Mouse (Mus musculus): ENCODE results near the gene Mbd3. TPM values are rescaled to one million over a fixed set of nuclear protein-coding genes. Genes with fewer than 3 reads are reported as not detected.

Mbd3 gene
- polyA plus RNA-seq, 1 experiment from 2014 or later, result 139 TPM

DNA sequence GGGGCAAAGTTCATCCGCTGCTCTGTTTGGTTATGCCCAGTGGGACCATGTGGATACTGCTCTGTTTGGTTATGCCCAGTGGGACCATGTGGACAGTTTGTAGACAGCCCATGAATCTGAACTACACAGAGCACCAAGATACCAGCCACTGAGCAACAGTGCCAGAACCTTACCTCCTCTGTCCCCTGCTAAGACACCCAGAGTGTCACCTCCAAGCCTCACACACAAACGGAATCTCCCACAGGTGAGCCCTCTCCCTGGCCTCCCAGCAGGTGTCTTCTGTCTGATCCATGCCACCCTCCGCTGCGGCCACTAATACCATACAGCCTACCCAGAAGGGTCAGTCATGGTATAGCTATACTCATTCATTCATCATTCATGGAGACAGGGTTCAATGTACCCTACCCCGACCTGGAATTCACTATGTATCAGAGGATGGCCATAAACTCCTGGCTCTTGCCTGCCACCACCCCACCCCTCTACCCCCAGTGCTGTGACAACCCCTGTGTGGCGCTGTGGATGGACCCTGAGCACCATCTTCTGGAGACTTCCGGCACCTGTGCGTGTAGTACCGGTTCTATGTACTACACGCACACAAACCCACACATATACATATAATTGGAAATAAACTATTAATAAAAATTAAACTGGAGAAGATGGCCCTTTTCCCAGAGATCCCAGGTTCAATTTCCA, 6.3 kb upstream of the Mbd3 start:
- Histone ChIP-seq H3K27ac (ENCODE audit: low read length) (no peak overlapping the region; the same call in 1 of the 2 replicates), H3K9ac (ENCODE audit: low read length) (peak overlapping the region; percentile 86), H3K9me3 (replicated peaks; ENCODE audit: control insufficient read depth, low read length) (no peaks in the 10 kb centered on the region), H3K27me3 (ENCODE audit: control insufficient read depth, insufficient read depth, low read length) (no peaks in the 10 kb centered on the region), H3K4me2 (ENCODE audit: low read depth, low read length) (peak overlapping the region; percentile 89), H3K36me3 (ENCODE audit: control insufficient read depth, insufficient read depth, low read length) (peaks cover 31% of the 10 kb centered on the region), H3K4me3 (replicated peaks; ENCODE audit: low read length) (peak overlapping the region; percentile 75), H3K4me1 (ENCODE audit: control insufficient read depth, insufficient read depth, low read length) (peaks cover 23% of the 10 kb centered on the region)
- WGBS, result 50% methylated on average over 10 of the region's 10 CpGs
- no peak for ATAC-seq (ENCODE audit: insufficient read depth, low FRiP score)

DNA sequence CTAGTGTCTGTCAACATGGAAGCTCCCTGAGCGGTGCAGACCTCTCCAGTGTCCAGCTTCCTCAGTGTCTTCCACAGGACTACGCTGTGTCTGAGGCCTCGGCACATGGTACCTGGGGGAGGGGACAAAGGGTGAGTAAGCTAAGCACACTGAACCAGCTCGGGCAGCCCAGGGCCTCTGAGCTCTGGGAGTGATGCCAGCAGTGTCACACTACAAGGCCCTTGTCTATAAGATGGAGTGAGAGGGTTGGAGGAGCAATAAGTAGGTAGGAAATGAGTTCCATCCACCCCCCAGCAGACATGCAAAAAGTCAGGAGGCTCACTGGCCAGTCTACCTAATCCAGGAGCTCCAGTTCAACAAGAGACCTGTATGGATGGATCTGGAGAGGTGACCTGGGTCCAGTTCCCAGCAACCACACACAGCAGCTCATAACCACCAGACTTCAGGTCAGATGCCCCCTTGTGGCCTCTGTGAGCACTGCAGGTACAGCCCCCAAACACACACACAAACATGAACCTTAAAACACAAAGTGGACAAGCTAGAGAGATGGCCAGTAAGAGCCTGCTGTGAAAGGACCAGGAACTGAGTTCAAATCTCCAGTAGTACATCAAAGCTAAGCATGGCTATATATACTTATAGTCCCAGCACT, 3.8 kb upstream of the Mbd3 start:
- H3K9me3 ChIP-seq (replicated peaks; ENCODE audit: control insufficient read depth, low read length), result no peaks in the 10 kb centered on the region
- 87% methylated on average over 4 of the region's 4 CpGs for WGBS
- H3K36me3 ChIP-seq (ENCODE audit: control insufficient read depth, insufficient read depth, low read length), result peaks cover 20% of the 10 kb centered on the region
- no peak for ATAC-seq (ENCODE audit: insufficient read depth, low FRiP score)
- H3K27ac ChIP-seq (ENCODE audit: low read length), result no peak overlapping the region
- H3K4me1 ChIP-seq (ENCODE audit: control insufficient read depth, insufficient read depth, low read length), result peaks cover 29% of the 10 kb centered on the region
- no peak overlapping the region for H3K4me3 ChIP-seq (replicated peaks; ENCODE audit: low read length)
- H3K27me3 ChIP-seq (ENCODE audit: control insufficient read depth, insufficient read depth, low read length), result no peaks in the 10 kb centered on the region
- H3K9ac ChIP-seq (ENCODE audit: low read length), result no peak overlapping the region
- no peak overlapping the region for H3K4me2 ChIP-seq (ENCODE audit: low read depth, low read length)

DNA sequence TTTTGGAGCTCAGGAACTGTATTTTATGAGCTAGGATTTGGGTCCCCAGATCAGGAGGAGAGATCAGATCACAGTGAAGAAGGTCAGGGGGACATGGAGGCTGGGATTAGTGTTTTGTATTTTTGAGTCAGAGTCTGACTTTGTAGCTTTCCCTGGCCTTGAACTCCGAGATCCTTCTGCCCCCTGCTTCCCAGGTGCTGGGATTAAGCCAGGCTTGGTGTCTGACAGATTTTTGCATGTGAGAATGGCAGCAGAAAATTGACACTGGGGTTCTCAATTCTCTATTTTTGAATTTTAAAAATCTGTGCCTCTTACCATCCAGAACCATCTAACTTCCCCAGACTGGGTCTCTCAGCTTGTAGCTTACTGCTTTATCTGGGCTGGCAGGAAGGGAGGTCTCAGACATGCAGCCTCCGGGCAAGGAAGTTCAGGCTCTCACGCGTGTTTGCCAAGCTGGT, 1.4 kb upstream of the Mbd3 start:
- WGBS, result 65% methylated on average over 4 of the region's 4 CpGs
- H3K4me2 ChIP-seq (ENCODE audit: low read depth, low read length), result peak overlapping the region; percentile 58
- no peaks in the 10 kb centered on the region for H3K27me3 ChIP-seq (ENCODE audit: control insufficient read depth, insufficient read depth, low read length)
- peaks cover 20% of the 10 kb centered on the region for H3K36me3 ChIP-seq (ENCODE audit: control insufficient read depth, insufficient read depth, low read length)
- peaks cover 30% of the 10 kb centered on the region for H3K4me1 ChIP-seq (ENCODE audit: control insufficient read depth, insufficient read depth, low read length)
- ATAC-seq (ENCODE audit: insufficient read depth, low FRiP score), result no peak
- H3K9me3 ChIP-seq (replicated peaks; ENCODE audit: control insufficient read depth, low read length), result no peaks in the 10 kb centered on the region
- no peak overlapping the region for H3K4me3 ChIP-seq (replicated peaks; ENCODE audit: low read length)
- H3K27ac ChIP-seq (ENCODE audit: low read length), result peak overlapping the region; percentile 89
- peak overlapping the region; percentile 70 for H3K9ac ChIP-seq (ENCODE audit: low read length)

DNA sequence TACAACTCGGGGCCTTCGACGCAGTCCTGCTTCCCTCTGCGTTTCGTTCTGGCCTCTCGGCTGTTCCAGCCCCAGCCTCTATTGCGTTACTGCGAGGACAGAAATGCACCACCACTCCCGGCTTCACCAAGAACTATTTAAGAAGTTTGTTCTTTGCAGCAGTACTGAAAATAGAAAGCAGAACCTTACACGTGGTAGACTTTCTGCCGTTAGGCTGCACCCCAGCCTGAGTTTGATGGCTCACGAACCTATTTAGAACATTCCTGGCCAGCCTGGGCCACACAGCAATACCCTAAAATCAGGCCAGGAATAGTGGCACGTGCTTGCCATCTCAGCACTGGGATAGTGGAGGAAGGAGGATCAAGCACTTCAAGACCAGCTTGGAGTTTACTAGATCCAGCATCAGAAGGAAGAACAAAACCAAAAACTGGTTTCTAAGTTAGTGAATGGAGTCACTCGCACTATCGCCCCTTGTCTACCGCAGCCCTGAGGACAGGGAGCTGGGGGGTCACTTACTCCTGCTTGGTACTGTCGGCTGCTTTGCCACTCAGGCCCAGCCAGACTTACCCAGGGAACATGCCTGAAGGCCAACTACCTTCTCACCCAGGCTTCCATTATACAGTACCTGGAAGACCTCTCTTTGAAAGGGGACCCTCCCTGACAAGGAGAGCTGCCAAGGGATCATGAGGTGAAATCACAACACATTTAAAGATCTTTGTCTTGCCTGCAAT, 788 bp upstream of the Mbd3 start:
- peak overlapping the region; percentile 58 for H3K4me2 ChIP-seq (ENCODE audit: low read depth, low read length)
- peak overlapping the region; percentile 81 for H3K4me3 ChIP-seq (replicated peaks; ENCODE audit: low read length)
- H3K27me3 ChIP-seq (ENCODE audit: control insufficient read depth, insufficient read depth, low read length), result no peaks in the 10 kb centered on the region
- H3K9ac ChIP-seq (ENCODE audit: low read length), result peak overlapping the region; percentile 70
- no peak for ATAC-seq (ENCODE audit: insufficient read depth, low FRiP score)
- H3K36me3 ChIP-seq (ENCODE audit: control insufficient read depth, insufficient read depth, low read length), result peaks cover 26% of the 10 kb centered on the region
- H3K4me1 ChIP-seq (ENCODE audit: control insufficient read depth, insufficient read depth, low read length), result peaks cover 24% of the 10 kb centered on the region
- H3K27ac ChIP-seq (ENCODE audit: low read length), result peak overlapping the region; percentile 89
- WGBS, result 10% methylated on average over 17 of the region's 17 CpGs
- no peaks in the 10 kb centered on the region for H3K9me3 ChIP-seq (replicated peaks; ENCODE audit: control insufficient read depth, low read length)

DNA sequence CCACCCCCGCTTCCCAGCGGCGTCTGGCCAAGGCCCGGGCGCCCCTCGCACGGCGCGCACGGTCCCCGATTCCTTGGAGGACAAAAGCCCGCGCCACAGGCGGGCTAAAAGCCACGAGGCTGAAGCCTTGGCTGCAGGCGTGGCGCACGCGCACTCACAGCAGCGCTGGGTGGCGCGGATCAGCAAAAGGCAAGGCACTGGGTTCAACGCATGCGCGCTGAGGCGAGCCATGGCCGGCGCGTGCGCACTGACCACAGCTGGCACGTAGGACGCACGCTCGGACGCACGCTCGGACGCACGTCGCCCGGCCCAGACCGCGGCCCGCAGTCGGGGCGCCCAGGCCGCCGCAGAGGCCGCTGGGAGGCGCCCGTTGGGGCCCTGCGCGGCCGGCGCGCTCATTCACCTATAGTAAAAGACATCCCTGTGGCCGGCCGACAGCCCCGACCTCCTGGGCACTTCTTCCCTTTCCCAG, 595 bp downstream of the Mbd3 start:
- peaks cover 32% of the 10 kb centered on the region for H3K36me3 ChIP-seq (ENCODE audit: control insufficient read depth, insufficient read depth, low read length)
- under 1% methylated on average over 59 of the region's 59 CpGs for WGBS

DNA sequence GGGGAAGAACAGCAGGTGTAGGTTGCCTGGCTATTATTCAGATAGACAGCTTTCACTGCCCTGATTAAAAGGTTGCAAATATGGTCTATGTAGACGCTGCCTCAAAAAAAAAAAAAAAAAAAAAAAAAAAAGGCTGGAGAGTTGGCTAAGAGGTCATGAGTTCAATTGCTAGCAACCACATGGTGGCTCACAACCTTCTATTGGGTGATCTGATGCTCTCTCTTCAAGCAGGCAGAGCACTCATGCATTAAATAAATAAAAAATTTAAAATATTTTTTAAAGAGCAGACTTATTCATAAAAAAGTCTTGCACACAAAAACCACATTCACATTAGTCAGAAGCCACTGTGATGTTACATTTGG, 1.2 kb downstream of the Mbd3 start:
- H3K36me3 ChIP-seq (ENCODE audit: control insufficient read depth, insufficient read depth, low read length), result peaks cover 28% of the 10 kb centered on the region
- no peak for ATAC-seq (ENCODE audit: insufficient read depth, low FRiP score)
- H3K27ac ChIP-seq (ENCODE audit: low read length), result peak overlapping the region; percentile 100
- peak overlapping the region; percentile 94 for H3K9ac ChIP-seq (ENCODE audit: low read length)
- 0% methylated on average over 1 of the region's 1 CpGs for WGBS
- H3K4me3 ChIP-seq (replicated peaks; ENCODE audit: low read length), result peak overlapping the region; percentile 81
- H3K9me3 ChIP-seq (replicated peaks; ENCODE audit: control insufficient read depth, low read length), result no peaks in the 10 kb centered on the region
- H3K4me2 ChIP-seq (ENCODE audit: low read depth, low read length), result peak overlapping the region; percentile 95
- peaks cover 20% of the 10 kb centered on the region for H3K4me1 ChIP-seq (ENCODE audit: control insufficient read depth, insufficient read depth, low read length)
- H3K27me3 ChIP-seq (ENCODE audit: control insufficient read depth, insufficient read depth, low read length), result no peaks in the 10 kb centered on the region

More for the DNA sequence above, 595 bp downstream of the Mbd3 start:
- H3K4me1 ChIP-seq (ENCODE audit: control insufficient read depth, insufficient read depth, low read length), result peaks cover 20% of the 10 kb centered on the region
- peak overlapping the region; percentile 81 for H3K4me3 ChIP-seq (replicated peaks; ENCODE audit: low read length)
- peak overlapping the region; percentile 100 for H3K27ac ChIP-seq (ENCODE audit: low read length)
- H3K4me2 ChIP-seq (ENCODE audit: low read depth, low read length), result peak overlapping the region; percentile 95
- H3K27me3 ChIP-seq (ENCODE audit: control insufficient read depth, insufficient read depth, low read length), result no peaks in the 10 kb centered on the region
- no peaks in the 10 kb centered on the region for H3K9me3 ChIP-seq (replicated peaks; ENCODE audit: control insufficient read depth, low read length)
- peak; percentile 87 for ATAC-seq (ENCODE audit: insufficient read depth, low FRiP score)
- H3K9ac ChIP-seq (ENCODE audit: low read length), result peak overlapping the region; percentile 94

DNA sequence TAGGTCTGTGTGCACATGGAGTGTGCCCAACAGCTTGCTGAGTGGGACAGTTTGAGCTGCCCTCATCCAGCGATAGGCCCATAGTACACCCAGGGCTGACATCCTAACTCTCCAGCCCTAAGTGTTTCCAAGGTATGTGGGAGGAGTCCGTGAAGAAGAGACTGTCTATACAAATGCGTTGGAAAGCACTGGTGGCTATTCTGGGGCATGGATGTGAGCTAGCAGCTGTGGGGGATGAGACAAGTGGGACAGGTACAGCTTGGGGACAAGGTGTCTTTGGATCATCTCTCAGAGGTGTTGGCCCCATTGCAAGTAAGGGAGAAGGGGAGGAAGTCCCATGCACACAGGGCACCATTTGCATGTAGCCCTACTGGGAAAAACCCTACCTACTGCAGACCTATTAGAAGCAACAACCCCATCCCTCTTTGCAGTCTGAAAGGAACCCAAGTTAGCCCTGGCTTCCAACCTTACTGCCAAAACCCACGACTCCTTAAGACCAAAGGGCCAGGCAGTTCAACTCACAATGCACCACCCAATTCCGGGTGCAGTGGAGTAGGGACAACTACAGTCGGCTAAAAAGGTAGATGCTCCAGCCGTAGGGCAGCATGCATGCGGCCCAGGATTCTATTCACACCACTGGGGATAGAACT, 1.7 kb downstream of the Mbd3 start:
- no peak for ATAC-seq (ENCODE audit: insufficient read depth, low FRiP score)
- no peaks in the 10 kb centered on the region for H3K9me3 ChIP-seq (replicated peaks; ENCODE audit: control insufficient read depth, low read length)
- H3K4me1 ChIP-seq (ENCODE audit: control insufficient read depth, insufficient read depth, low read length), result peaks cover 20% of the 10 kb centered on the region
- peak overlapping the region; percentile 95 for H3K4me2 ChIP-seq (ENCODE audit: low read depth, low read length)
- no peaks in the 10 kb centered on the region for H3K27me3 ChIP-seq (ENCODE audit: control insufficient read depth, insufficient read depth, low read length)
- WGBS, result 35% methylated on average over 8 of the region's 8 CpGs
- peak overlapping the region; percentile 94 for H3K9ac ChIP-seq (ENCODE audit: low read length)
- peak overlapping the region; percentile 81 for H3K4me3 ChIP-seq (replicated peaks; ENCODE audit: low read length)
- H3K36me3 ChIP-seq (ENCODE audit: control insufficient read depth, insufficient read depth, low read length), result peaks cover 29% of the 10 kb centered on the region
- H3K27ac ChIP-seq (ENCODE audit: low read length), result peak overlapping the region; percentile 100

DNA sequence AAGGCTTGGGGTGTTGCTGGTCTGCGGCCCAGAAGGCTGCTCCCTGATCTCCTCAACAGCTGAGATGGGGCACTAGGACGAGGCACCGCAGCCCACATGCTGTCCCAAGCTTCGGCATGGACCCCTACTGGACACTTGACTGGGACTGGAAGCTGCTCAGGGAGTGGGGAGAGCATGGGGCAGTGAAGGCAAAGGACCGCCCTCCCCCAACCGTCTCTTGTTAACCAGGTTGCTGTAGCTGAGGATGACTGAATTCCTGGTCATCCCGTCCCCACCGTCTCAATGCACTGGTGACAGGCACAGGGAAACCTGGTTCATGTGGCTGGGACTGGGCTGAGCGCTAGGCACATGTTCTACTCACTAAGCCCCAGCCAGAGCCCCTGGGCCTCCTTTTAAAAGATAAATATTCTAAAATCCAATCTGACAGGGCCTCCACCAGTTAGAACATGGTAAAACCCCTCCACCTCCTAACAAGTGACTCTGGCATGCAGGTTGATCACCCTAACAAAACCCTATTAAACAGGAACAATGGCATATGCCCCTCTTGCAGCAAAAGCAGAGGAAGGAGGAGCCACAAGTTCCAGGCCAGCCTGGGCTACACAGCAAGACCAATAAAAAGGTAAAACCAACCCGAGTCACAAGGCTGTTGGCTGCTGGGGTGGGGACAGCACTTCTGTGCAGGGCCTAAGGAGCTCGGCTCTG, 2.4 kb downstream of the Mbd3 start:
- WGBS, result 80% methylated on average over 11 of the region's 11 CpGs
- Histone ChIP-seq H3K36me3 (ENCODE audit: control insufficient read depth, insufficient read depth, low read length) (peaks cover 31% of the 10 kb centered on the region), H3K9ac (ENCODE audit: low read length) (peak overlapping the region; percentile 94), H3K4me2 (ENCODE audit: low read depth, low read length) (peak overlapping the region; percentile 95), H3K27me3 (ENCODE audit: control insufficient read depth, insufficient read depth, low read length) (no peaks in the 10 kb centered on the region), H3K4me1 (ENCODE audit: control insufficient read depth, insufficient read depth, low read length) (peaks cover 20% of the 10 kb centered on the region), H3K9me3 (replicated peaks; ENCODE audit: control insufficient read depth, low read length) (no peaks in the 10 kb centered on the region), H3K4me3 (replicated peaks; ENCODE audit: low read length) (peak overlapping the region; percentile 81), H3K27ac (ENCODE audit: low read length) (peak overlapping the region; percentile 100)
- no peak for ATAC-seq (ENCODE audit: insufficient read depth, low FRiP score)

Measured in stomach, embryonic 16.5 days (tissue).